Mouse (Mus musculus) gastrocnemius, adult 18-20 months (tissue): ENCODE results near the gene Tekt1. TPM values are rescaled to one million over a fixed set of nuclear protein-coding genes. Genes with fewer than 3 reads are reported as not detected.

Source experiments
- DNase-seq: peaks from one replicate; pipeline ENCODE4 v3.0.0; 2021; ENCODE audit warnings: low spot score
- total RNA-seq, 2 experiments: library from RNA; stranded (reverse); gene quantifications; 2 replicates each; pipeline ENCODE4 v1.2.3; 2021

The Tekt1 gene
- total RNA-seq, 2 experiments from 2014 or later: 1.6 to 3.4 TPM

GRCm38 (mm10) chr11:72391181-72391580 is 28.9 kb upstream of the Tekt1 start:
- no peak for DNase-seq

- DNase-seq: peak; percentile 83
Observed at GRCm38 (mm10) chr11:72389407-72390142, 27.3 kb upstream of the Tekt1 start.

- DNase-seq: peak; percentile 88
Observed at GRCm38 (mm10) chr11:72388113-72388529, 25.9 kb upstream of the Tekt1 start.

GRCm38 (mm10) chr11:72379351-72379750 is 17.1 kb upstream of the Tekt1 start:
- peak; percentile 76 for DNase-seq

- peak; percentile 81 for DNase-seq
Observed at GRCm38 (mm10) chr11:72378222-72378621, 16.0 kb upstream of the Tekt1 start.

- no peak for DNase-seq
Observed at GRCm38 (mm10) chr11:72376562-72376961, 14.3 kb upstream of the Tekt1 start.

GRCm38 (mm10) chr11:72369904-72370672 is 7.8 kb upstream of the Tekt1 start:
- peak; percentile 67 for DNase-seq

- no peak for DNase-seq
Observed at GRCm38 (mm10) chr11:72367934-72368674, 5.9 kb upstream of the Tekt1 start.

GRCm38 (mm10) chr11:72366126-72366525 is 3.9 kb upstream of the Tekt1 start:
- no peak for DNase-seq

- no peak for DNase-seq
Observed at GRCm38 (mm10) chr11:72364526-72364925, 2.3 kb upstream of the Tekt1 start.

- DNase-seq: no peak
Observed at GRCm38 (mm10) chr11:72363523-72364240, 1.4 kb upstream of the Tekt1 start.

- peak; percentile 39 for DNase-seq
Observed at GRCm38 (mm10) chr11:72361385-72362346, 576 bp downstream of the Tekt1 start.

- DNase-seq: peak; percentile 84
Observed at GRCm38 (mm10) chr11:72354971-72355728, 7.1 kb downstream of the Tekt1 start.

- DNase-seq: no peak
Observed at GRCm38 (mm10) chr11:72353186-72353585, 9.1 kb downstream of the Tekt1 start.

GRCm38 (mm10) chr11:72352272-72352671 is 10.0 kb downstream of the Tekt1 start:
- DNase-seq: no peak

GRCm38 (mm10) chr11:72349652-72350051 is 12.6 kb downstream of the Tekt1 start:
- DNase-seq: no peak

GRCm38 (mm10) chr11:72349016-72349415 is 13.2 kb downstream of the Tekt1 start:
- peak; percentile 52 for DNase-seq

GRCm38 (mm10) chr11:72348563-72348962 is 13.7 kb downstream of the Tekt1 start:
- DNase-seq: no peak

GRCm38 (mm10) chr11:72344486-72344885 is 17.8 kb downstream of the Tekt1 start:
- DNase-seq: peak; percentile 43
